7 mouse cellular contexts compared by ENCODE assay signal in the genomic region with DNA sequence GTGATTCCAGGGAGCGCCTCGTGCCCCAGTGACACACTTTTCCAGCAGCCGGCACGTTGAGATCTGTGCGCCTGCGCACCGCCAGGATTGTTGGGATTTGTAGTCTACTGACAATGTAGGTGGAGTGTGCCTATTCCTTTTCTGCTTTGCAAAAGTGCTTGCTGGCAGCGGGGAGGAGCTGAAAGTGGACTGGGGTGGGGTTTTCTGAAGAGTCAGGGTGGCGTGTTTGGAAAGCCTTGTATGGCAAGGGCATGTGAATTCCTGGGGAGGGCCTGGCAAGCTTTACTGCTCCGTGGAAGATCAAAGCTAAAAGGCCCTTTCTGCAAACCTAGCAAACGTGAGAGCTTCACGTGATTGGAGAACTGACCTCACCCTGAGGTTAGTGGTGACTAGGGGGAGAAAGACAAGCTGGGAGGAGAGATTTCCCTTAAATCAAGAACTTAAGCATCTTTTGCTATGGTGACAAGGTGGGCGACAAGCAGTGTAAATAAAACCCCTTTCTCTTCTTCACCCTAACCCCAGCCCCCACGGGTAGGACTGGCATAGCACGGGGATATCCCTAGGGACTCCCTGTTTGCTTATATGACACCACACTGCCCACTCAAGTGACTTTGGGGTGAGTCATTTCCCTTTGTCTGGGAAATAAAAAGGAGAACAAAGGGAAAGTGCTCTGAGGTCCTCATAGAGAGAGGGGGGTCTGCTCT. TPM values are rescaled to one million over a fixed set of nuclear protein-coding genes. Genes with fewer than 3 reads are reported as not detected.
A peak's percentile ranks its signal among the peaks of the same experiment; 100 is the strongest.
DNase-seq lines count a peak whose midpoint lies in the region; ATAC-seq and TF ChIP-seq lines count a peak whose summit lies in the region.

No protein-coding gene starts in this region.

- peak overlapping the region; percentile 31 for H3K27ac ChIP-seq in embryonic facial prominence, embryonic 11.5 days (replicated peaks; ENCODE audit: low read depth, low read length)
- H3K27ac ChIP-seq in limb, embryonic 11.5 days (replicated peaks; ENCODE audit: low read depth, low read length), result peak overlapping the region; percentile 84
- peak overlapping the region; percentile 40 for H3K27ac ChIP-seq in midbrain, embryonic 13.5 days
- H3K27ac ChIP-seq in small intestine, adult 2 months (ENCODE audit: insufficient read depth, low read depth, low read length), result peak overlapping the region; percentile 99

- no peaks in the 10 kb centered on the region for H3K36me3 ChIP-seq in embryonic facial prominence, embryonic 11.5 days (replicated peaks; ENCODE audit: control insufficient read depth, insufficient read depth, low read depth, low read length)
- no peaks in the 10 kb centered on the region for H3K36me3 ChIP-seq in limb, embryonic 11.5 days (ENCODE audit: control insufficient read depth, insufficient read depth, low read length)
- peaks cover 13% of the 10 kb centered on the region for H3K36me3 ChIP-seq in midbrain, embryonic 13.5 days
- H3K36me3 ChIP-seq in small intestine, adult 2 months (ENCODE audit: control insufficient read depth, insufficient read depth, low read length), result peaks cover 21% of the 10 kb centered on the region

- DNase-seq in adrenal gland, postnatal 14 days, result peak; percentile 100
- peak; percentile 97 for DNase-seq in embryonic facial prominence, embryonic 11.5 days (ENCODE audit: low spot score)
- DNase-seq in kidney, adult 11 months, result peak; percentile 100
- DNase-seq in limb, embryonic 11.5 days (ENCODE audit: low spot score), result peak; percentile 96

- no peak for TF ChIP-seq POLR2A in small intestine, adult 2 months (IDR thresholded peaks at IDR 0.05; ENCODE audit: low read depth, low read length)

- ATAC-seq in embryonic facial prominence, embryonic 11.5 days (replicated peaks; ENCODE audit: insufficient number of reproducible peaks, low FRiP score, low TSS enrichment, low read depth), result peak; percentile 63
- peak; percentile 58 for ATAC-seq in granulocyte monocyte progenitor cell, adult 5-6 weeks (replicated peaks; ENCODE audit: poor library complexity, severe bottlenecking)
- ATAC-seq in limb, embryonic 11.5 days (ENCODE audit: insufficient number of reproducible peaks, low FRiP score, low TSS enrichment, low read depth), result peak; percentile 21
- ATAC-seq in midbrain, embryonic 13.5 days, result peak; percentile 89; the same call in 1 of the 2 replicates

- peak overlapping the region; percentile 64 for H3K4me2 ChIP-seq in embryonic facial prominence, embryonic 11.5 days (ENCODE audit: low read depth, low read length)
- H3K4me2 ChIP-seq in limb, embryonic 11.5 days (ENCODE audit: low read depth, severe bottlenecking), result peak overlapping the region; percentile 75
- peak overlapping the region; percentile 78 for H3K4me2 ChIP-seq in midbrain, embryonic 13.5 days (replicated peaks)

- H3K4me1 ChIP-seq in embryonic facial prominence, embryonic 11.5 days (ENCODE audit: control insufficient read depth, insufficient read depth, low read length), result peaks cover 10% of the 10 kb centered on the region
- peaks cover 31% of the 10 kb centered on the region for H3K4me1 ChIP-seq in limb, embryonic 11.5 days (ENCODE audit: control insufficient read depth, insufficient read depth, low read length)
- peaks cover 49% of the 10 kb centered on the region for H3K4me1 ChIP-seq in midbrain, embryonic 13.5 days (replicated peaks)
- peaks cover 19% of the 10 kb centered on the region for H3K4me1 ChIP-seq in small intestine, adult 2 months (ENCODE audit: control insufficient read depth, insufficient read depth, insufficient read length, low read length)

- no peak for TF ChIP-seq CTCF in small intestine, adult 2 months (IDR thresholded peaks at IDR 0.05; ENCODE audit: extremely low read depth, insufficient read length, insufficient replicate concordance, low read depth, low read length)

- H3K4me3 ChIP-seq in embryonic facial prominence, embryonic 11.5 days (ENCODE audit: low read depth, low read length), result peak overlapping the region; percentile 27
- peak overlapping the region; percentile 28 for H3K4me3 ChIP-seq in limb, embryonic 11.5 days (ENCODE audit: low read depth, low read length)
- H3K4me3 ChIP-seq in midbrain, embryonic 13.5 days (replicated peaks), result peak overlapping the region; percentile 40
- H3K4me3 ChIP-seq in small intestine, adult 2 months (ENCODE audit: low read depth, low read length), result peak overlapping the region; percentile 68

- H3K9me3 ChIP-seq in embryonic facial prominence, embryonic 11.5 days (replicated peaks; ENCODE audit: control insufficient read depth, low read length), result no peaks in the 10 kb centered on the region
- no peaks in the 10 kb centered on the region for H3K9me3 ChIP-seq in limb, embryonic 11.5 days (ENCODE audit: control insufficient read depth, low read length)
- no peaks in the 10 kb centered on the region for H3K9me3 ChIP-seq in midbrain, embryonic 13.5 days

- peak overlapping the region; percentile 7 for H3K9ac ChIP-seq in embryonic facial prominence, embryonic 11.5 days (replicated peaks; ENCODE audit: low read length)
- H3K9ac ChIP-seq in limb, embryonic 11.5 days (ENCODE audit: low read length), result peak overlapping the region; percentile 17; the same call in 1 of the 2 replicates
- H3K9ac ChIP-seq in midbrain, embryonic 13.5 days (replicated peaks), result peak overlapping the region; percentile 50

- 10% methylated on average over 15 of the region's 15 CpGs for WGBS in embryonic facial prominence, embryonic 11.5 days
- 5% methylated on average over 15 of the region's 15 CpGs for WGBS in limb, embryonic 11.5 days
- WGBS in midbrain, embryonic 13.5 days, result 9% methylated on average over 15 of the region's 15 CpGs
- 2% methylated on average over 15 of the region's 15 CpGs for WGBS in small intestine, adult 2 months

- H3K27me3 ChIP-seq in embryonic facial prominence, embryonic 11.5 days (ENCODE audit: control insufficient read depth, insufficient read depth, low read length), result no peaks in the 10 kb centered on the region
- H3K27me3 ChIP-seq in limb, embryonic 11.5 days (ENCODE audit: control insufficient read depth, insufficient read depth, low read length), result no peaks in the 10 kb centered on the region
- H3K27me3 ChIP-seq in midbrain, embryonic 13.5 days, result no peaks in the 10 kb centered on the region
- H3K27me3 ChIP-seq in small intestine, adult 2 months (ENCODE audit: control insufficient read depth, insufficient read depth, low read length), result no peaks in the 10 kb centered on the region

RNA-seq across cellular contexts. Expression of a gene that starts 0.4 kb away (rescaled TPM):
- 32.9 and 51.0 TPM in 2 replicates for total RNA-seq in adrenal gland, postnatal 14 days (2021)
- 0.69 and 1.2 TPM in 2 replicates for polyA plus RNA-seq in embryonic facial prominence, embryonic 11.5 days (2014; fragmentation: Nextera tagmentation; extraction: Ambion mirVana)
- 2.3 and 2.8 TPM in 2 replicates for total RNA-seq in granulocyte monocyte progenitor cell, adult 5-6 weeks (2014; fragmentation: Nextera tagmentation)
- 1.2 TPM in 1 of 2 replicates, not detected in the other for total RNA-seq in granulocyte monocyte progenitor cell, adult 5-6 weeks (2017)
- 1.0 and 1.1 TPM in 2 replicates for polyA plus RNA-seq in limb, embryonic 11.5 days (2014; fragmentation: Nextera tagmentation; extraction: Ambion mirVana)
- polyA plus RNA-seq in midbrain, embryonic 13.5 days (2015; fragmentation: Nextera tagmentation; extraction: Ambion mirVana), result 1.2 and 1.9 TPM in 2 replicates
- polyA plus RNA-seq in small intestine, adult 2 months (2012; rRNA removed), result 59.8 and 206 TPM in 2 replicates

RNA-seq across cellular contexts. Expression of a gene that starts 19.8 kb away (rescaled TPM):
- total RNA-seq in adrenal gland, postnatal 14 days (2021), result 88.5 and 88.7 TPM in 2 replicates
- polyA plus RNA-seq in embryonic facial prominence, embryonic 11.5 days (2014; fragmentation: Nextera tagmentation; extraction: Ambion mirVana), result 20.2 and 22.0 TPM in 2 replicates
- 72.7 and 75.0 TPM in 2 replicates for total RNA-seq in granulocyte monocyte progenitor cell, adult 5-6 weeks (2014; fragmentation: Nextera tagmentation)
- 59.8 and 70.1 TPM in 2 replicates for total RNA-seq in granulocyte monocyte progenitor cell, adult 5-6 weeks (2017)
- 24.6 and 25.6 TPM in 2 replicates for polyA plus RNA-seq in limb, embryonic 11.5 days (2014; fragmentation: Nextera tagmentation; extraction: Ambion mirVana)
- 34.2 and 34.5 TPM in 2 replicates for polyA plus RNA-seq in midbrain, embryonic 13.5 days (2015; fragmentation: Nextera tagmentation; extraction: Ambion mirVana)
- polyA plus RNA-seq in small intestine, adult 2 months (2012; rRNA removed), result 19.8 and 38.5 TPM in 2 replicates

RNA-seq across cellular contexts. Expression of a gene that starts 29.2 kb away (rescaled TPM):
- total RNA-seq in adrenal gland, postnatal 14 days (2021), result 37.8 and 38.8 TPM in 2 replicates
- 41.9 and 44.3 TPM in 2 replicates for polyA plus RNA-seq in embryonic facial prominence, embryonic 11.5 days (2014; fragmentation: Nextera tagmentation; extraction: Ambion mirVana)
- 46.1 and 46.7 TPM in 2 replicates for total RNA-seq in granulocyte monocyte progenitor cell, adult 5-6 weeks (2014; fragmentation: Nextera tagmentation)
- total RNA-seq in granulocyte monocyte progenitor cell, adult 5-6 weeks (2017), result 13.6 and 31.8 TPM in 2 replicates
- polyA plus RNA-seq in limb, embryonic 11.5 days (2014; fragmentation: Nextera tagmentation; extraction: Ambion mirVana), result 44.9 and 51.1 TPM in 2 replicates
- polyA plus RNA-seq in midbrain, embryonic 13.5 days (2015; fragmentation: Nextera tagmentation; extraction: Ambion mirVana), result 52.6 and 57.6 TPM in 2 replicates
- 11.7 and 22.0 TPM in 2 replicates for polyA plus RNA-seq in small intestine, adult 2 months (2012; rRNA removed)

RNA-seq across cellular contexts. Expression of a gene that starts 35.1 kb away (rescaled TPM):
- 106 and 124 TPM in 2 replicates for total RNA-seq in adrenal gland, postnatal 14 days (2021)
- 19.7 and 20.3 TPM in 2 replicates for polyA plus RNA-seq in embryonic facial prominence, embryonic 11.5 days (2014; fragmentation: Nextera tagmentation; extraction: Ambion mirVana)
- 39.3 and 39.5 TPM in 2 replicates for total RNA-seq in granulocyte monocyte progenitor cell, adult 5-6 weeks (2014; fragmentation: Nextera tagmentation)
- 23.0 and 24.2 TPM in 2 replicates for total RNA-seq in granulocyte monocyte progenitor cell, adult 5-6 weeks (2017)
- polyA plus RNA-seq in limb, embryonic 11.5 days (2014; fragmentation: Nextera tagmentation; extraction: Ambion mirVana), result 16.5 and 17.7 TPM in 2 replicates
- 99.6 and 106 TPM in 2 replicates for polyA plus RNA-seq in midbrain, embryonic 13.5 days (2015; fragmentation: Nextera tagmentation; extraction: Ambion mirVana)
- 46.5 and 128 TPM in 2 replicates for polyA plus RNA-seq in small intestine, adult 2 months (2012; rRNA removed)

RNA-seq across cellular contexts. Expression of a gene that starts 46.3 kb away (rescaled TPM):
- 47.4 and 55.5 TPM in 2 replicates for total RNA-seq in adrenal gland, postnatal 14 days (2021)
- polyA plus RNA-seq in embryonic facial prominence, embryonic 11.5 days (2014; fragmentation: Nextera tagmentation; extraction: Ambion mirVana), result 54.8 and 55.1 TPM in 2 replicates
- total RNA-seq in granulocyte monocyte progenitor cell, adult 5-6 weeks (2014; fragmentation: Nextera tagmentation), result 57.3 and 68.2 TPM in 2 replicates
- total RNA-seq in granulocyte monocyte progenitor cell, adult 5-6 weeks (2017), result 37.6 and 42.6 TPM in 2 replicates
- 68.0 and 69.2 TPM in 2 replicates for polyA plus RNA-seq in limb, embryonic 11.5 days (2014; fragmentation: Nextera tagmentation; extraction: Ambion mirVana)
- polyA plus RNA-seq in midbrain, embryonic 13.5 days (2015; fragmentation: Nextera tagmentation; extraction: Ambion mirVana), result 83.5 and 90.3 TPM in 2 replicates
- 23.8 and 49.5 TPM in 2 replicates for polyA plus RNA-seq in small intestine, adult 2 months (2012; rRNA removed)

Comparison
In these comparisons a context has a peak if more than half of its experiments do, and no peak if none do; other contexts are left out.
1. Peak in every context shown above with its lines: DNase-seq, ATAC-seq, H3K4me3 ChIP-seq and H3K27ac ChIP-seq.
2. ATAC-seq: peak in every context shown above with its lines; median percentile 89 in midbrain, embryonic 13.5 days; 63 in embryonic facial prominence, embryonic 11.5 days; 58 in granulocyte monocyte progenitor cell, adult 5-6 weeks; 21 in limb, embryonic 11.5 days.
3. H3K27ac ChIP-seq: peak in every context shown above with its lines; median percentile 99 in small intestine, adult 2 months; 84 in limb, embryonic 11.5 days; 40 in midbrain, embryonic 13.5 days; 31 in embryonic facial prominence, embryonic 11.5 days.
4. RNA of a gene that starts 0.4 kb away (polyA plus RNA-seq): 59.8 to 206 TPM in small intestine, adult 2 months; 1.2 to 1.9 TPM in midbrain, embryonic 13.5 days, 1.0 to 1.1 TPM in limb, embryonic 11.5 days and 0.69 to 1.2 TPM in embryonic facial prominence, embryonic 11.5 days; every median in the first group is over 10 times any median in the second.